Mouse (Mus musculus) cortical plate, adult 2 months (tissue): ENCODE data around the gene Abhd4.

Source experiments
- CTCF ChIP-seq: fragments of 200-500 bp; IDR thresholded peaks from 2 replicates; pipeline ENCODE4 v1.5.1; 2011; ENCODE audit warnings: mild to moderate bottlenecking, control low read depth, low read length; ENCODE audit not compliant: insufficient read depth; ENCODE audit errors: extremely low read depth
- POLR2A ChIP-seq: fragments of 200-500 bp; IDR thresholded peaks from 2 replicates; pipeline ENCODE4 v1.6.1; 2011; ENCODE audit warnings: mild to moderate bottlenecking, low read length, control low read depth; ENCODE audit not compliant: insufficient read depth; ENCODE audit errors: extremely low read depth

GRCm38 (mm10) chr14:54254670-54255202, 748 bp downstream of the Abhd4 start:
- TF ChIP-seq CTCF, result no peak
- no peak for TF ChIP-seq POLR2A
